Mouse (Mus musculus) cerebellum, postnatal 25 days (tissue): ENCODE results near the gene Olfr1494.

Experiments used
- DNase-seq, 2 experiments: peaks; one replicate each; pipeline ENCODE4 v3.0.0; 2021; ENCODE audit warnings: mixed read lengths in 2 of 2

The Olfr1494 gene

GRCm38 (mm10) chr19:13739428-13739827 lies at the start of gene Olfr1494:
TSS of gene Olfr1494 (plus strand) at chr19:13739728.
- no peak for DNase-seq

- no peak for DNase-seq
These were observed 42.6 kb upstream of the Olfr1494 start, which contains the start of gene Olfr1491 for GRCm38 (mm10) chr19:13696968-13697367. TSS of gene Olfr1491 (plus strand) at chr19:13697268.

- no peak for DNase-seq
These were observed 16.6 kb upstream of the Olfr1494 start, which contains the start of gene Olfr1493-ps1 for GRCm38 (mm10) chr19:13722978-13723377. TSS of gene Olfr1493-ps1 (plus strand) at chr19:13723278.

- peak; percentile 47 to 52 for DNase-seq
These were observed 9.8 kb downstream of the Olfr1494 start for GRCm38 (mm10) chr19:13749366-13749765.

- no peak for DNase-seq
These were observed 24.8 kb downstream of the Olfr1494 start, which contains the start of gene Olfr1495 for GRCm38 (mm10) chr19:13764306-13764705. TSS of gene Olfr1495 (plus strand) at chr19:13764606.

- peak; percentile 34 to 50 for DNase-seq
These were observed 29.2 kb downstream of the Olfr1494 start for GRCm38 (mm10) chr19:13768565-13769276.

GRCm38 (mm10) chr19:13777578-13777977 lies 38.0 kb downstream of the Olfr1494 start, which contains the start of gene Olfr1496:
TSS of gene Olfr1496 (plus strand) at chr19:13777878.
- no peak for DNase-seq

- DNase-seq = no peak
These were observed 58.6 kb downstream of the Olfr1494 start, which contains the start of gene Olfr1497 for GRCm38 (mm10) chr19:13798102-13798501. TSS of gene Olfr1497 (minus strand) at chr19:13798202.
